Mouse (Mus musculus): ENCODE data around the gene Rasl11b. TPM values are rescaled to one million over a fixed set of nuclear protein-coding genes. Genes with fewer than 3 reads are reported as not detected.

The Rasl11b gene
- total RNA-seq, 2 experiments from 2014 or later: 67.4 to 83.8 TPM

DNA sequence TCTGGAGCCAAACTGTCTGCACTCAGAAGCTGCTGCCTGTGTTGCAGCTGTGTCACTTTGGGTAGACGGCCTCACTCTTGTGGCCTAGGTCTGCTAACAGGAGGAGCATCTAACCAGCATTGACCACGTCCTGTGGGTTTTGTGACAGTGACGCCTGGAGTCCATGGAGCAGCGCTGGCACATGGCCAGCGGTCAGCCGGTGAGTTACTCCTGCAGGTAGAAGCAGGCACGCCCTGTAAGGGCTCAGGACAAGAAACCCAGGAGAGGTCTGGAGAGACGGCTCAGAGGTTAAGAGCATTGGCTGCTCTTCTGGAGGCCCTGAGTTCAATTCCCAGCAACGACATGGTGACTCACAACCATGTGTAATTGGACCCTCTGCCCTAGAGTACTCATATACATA is 10.5 kb upstream of the Rasl11b start:
- no peak for DNase-seq (ENCODE audit: low spot score in 2 of 2)

DNA sequence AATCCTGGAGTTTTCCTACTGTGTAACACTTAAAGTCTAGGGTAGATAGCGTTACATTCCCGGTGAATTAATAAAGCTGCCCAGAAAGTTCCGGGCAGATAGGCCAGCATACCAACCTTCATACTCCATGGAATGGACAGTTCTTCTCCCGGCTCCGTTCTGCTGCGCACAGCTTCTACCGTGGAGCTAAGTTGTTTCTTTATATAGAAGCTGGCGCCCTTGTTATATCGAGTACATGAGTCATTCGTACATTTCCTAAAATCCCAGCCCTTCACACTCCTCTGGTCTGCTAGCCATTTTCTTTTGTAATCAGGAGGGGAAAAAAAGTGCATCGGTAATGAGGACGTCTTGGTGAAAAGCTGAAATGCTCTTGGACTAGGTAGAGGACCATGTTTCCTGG is 7.0 kb upstream of the Rasl11b start:
- DNase-seq (ENCODE audit: low spot score in 2 of 2): no peak

DNA sequence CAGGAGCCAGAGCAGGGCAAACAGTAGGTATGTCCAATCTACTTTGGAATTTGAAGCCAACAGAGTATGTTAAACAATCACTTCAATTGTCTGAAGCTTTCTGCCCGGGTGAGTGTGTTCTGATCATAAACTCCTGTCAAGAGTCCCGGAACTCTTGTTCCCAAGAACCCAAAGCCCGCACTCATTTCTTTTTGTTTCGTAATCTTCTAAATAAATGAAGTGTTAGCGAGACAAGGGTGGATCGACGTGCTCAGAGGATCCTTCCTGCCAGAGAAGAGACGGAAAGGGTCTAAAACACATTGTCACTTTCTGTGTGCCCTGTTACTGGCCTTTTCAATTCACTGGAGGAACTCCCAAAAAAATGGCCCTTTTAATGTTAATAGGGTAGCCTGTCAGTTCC is 6.2 kb upstream of the Rasl11b start:
- DNase-seq (ENCODE audit: low spot score in 2 of 2): no peak

DNA sequence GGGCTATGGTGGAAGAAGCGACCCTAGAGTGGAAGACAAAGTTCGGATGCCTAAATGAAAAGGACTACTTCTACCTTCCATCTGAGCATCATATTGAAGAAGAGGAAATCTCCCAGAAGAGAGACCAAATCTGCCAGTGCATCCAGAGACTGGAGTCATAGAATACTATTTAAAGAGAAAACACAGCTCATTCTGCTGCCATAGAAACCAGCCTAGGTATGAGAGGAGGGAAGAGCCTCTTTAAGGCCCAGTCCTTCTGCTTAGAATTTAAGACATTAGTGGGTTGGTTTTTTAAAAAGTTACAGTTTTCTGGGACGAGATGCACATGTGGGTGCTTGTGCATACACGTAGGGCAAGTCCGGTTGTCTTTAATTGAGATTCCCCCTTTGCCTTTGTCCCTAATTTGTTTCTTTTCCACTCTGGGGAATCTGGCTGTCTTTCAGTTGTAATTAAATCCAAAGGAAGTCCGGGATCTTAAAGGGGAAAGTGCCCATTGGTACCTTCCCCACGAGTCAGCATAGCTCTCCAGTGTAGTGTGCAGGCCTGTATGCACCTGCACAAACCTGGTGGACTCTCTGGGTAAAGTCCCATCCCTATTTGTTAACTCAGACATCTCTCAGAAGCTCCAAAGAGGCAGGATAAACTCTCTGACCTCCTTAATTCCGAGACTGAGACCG is 5.5 kb upstream of the Rasl11b start:
- DNase-seq (ENCODE audit: low spot score in 2 of 2): peak in 1 of 2 experiments; percentile 14

DNA sequence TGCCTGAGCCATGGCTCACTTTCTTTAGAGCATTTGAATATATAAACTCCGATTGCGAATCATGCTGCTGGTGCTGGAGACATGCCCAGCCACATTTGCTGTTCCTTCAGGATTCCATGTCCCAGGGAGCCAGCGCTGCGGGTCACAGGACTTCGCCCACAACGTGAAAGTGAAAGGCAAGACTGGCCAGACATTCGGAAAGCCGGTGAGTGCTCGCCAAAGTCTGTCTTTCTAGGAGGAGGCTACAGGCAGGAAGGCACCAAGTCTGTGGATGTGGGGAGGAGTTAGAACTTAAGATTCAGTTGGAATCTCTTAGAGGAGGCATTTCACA is 5.0 kb upstream of the Rasl11b start:
- peak in 1 of 2 experiments; percentile 23 for DNase-seq (ENCODE audit: low spot score in 2 of 2)

DNA sequence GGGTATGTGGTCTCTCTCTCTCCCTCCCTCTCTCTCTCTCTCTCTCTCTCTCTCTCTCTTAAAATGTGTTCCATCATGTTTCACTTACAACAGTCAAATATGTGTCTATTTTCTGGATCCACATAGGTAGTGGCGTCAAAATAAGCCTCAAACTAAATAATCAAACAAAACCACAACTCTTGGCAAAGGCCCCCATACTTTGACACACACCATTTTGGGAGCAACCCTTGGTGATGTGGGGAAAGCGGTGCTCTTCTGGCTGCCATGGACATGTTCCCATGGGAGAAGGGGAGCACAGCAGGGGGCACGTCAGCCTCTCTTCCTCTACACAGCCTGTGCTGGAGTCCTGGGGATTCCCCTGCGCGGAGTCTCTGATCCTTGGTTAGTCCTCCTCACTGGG is 4.2 kb upstream of the Rasl11b start:
- no peak for DNase-seq (ENCODE audit: low spot score in 2 of 2)

DNA sequence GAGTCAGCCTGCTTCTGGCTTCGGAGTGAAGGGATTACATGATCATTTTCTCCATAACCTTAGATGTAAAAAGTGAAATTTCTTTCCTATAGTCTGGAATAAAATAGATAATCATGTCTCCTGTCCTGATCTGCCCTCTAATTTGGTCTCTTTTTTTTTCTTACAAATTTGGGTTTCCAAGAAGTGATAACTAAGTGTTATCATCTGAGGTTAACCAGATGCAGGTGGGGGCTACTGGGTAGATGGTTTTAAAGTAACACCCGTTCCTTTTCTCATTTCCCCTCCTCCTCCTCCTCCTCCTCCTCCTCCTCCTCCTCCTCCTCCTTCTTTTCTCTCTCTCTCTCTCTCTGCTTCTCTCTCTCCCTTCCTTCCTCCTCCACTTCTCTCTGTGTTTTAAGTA is 2.1 kb upstream of the Rasl11b start:
- DNase-seq (ENCODE audit: low spot score in 2 of 2): no peak

DNA sequence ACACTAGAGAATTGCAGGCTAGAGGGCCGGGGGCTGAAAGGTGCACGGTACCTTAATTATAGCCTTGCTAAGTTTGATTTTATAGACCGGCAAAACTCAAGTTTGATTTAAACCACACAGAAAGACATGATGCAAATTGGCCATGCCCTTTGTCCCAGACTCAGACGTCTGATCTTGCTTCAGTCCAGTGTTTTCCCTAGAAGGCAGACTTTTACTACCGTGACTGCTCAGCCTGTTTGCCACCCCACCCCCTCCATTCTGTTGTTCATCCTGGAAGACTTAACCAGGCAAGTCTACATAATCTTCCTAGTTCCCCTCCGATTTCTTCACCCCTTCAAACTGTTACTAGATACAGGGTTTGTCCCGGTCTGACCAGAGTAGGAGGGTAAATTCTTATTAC is 1.5 kb upstream of the Rasl11b start:
- DNase-seq (ENCODE audit: low spot score in 2 of 2): no peak

DNA sequence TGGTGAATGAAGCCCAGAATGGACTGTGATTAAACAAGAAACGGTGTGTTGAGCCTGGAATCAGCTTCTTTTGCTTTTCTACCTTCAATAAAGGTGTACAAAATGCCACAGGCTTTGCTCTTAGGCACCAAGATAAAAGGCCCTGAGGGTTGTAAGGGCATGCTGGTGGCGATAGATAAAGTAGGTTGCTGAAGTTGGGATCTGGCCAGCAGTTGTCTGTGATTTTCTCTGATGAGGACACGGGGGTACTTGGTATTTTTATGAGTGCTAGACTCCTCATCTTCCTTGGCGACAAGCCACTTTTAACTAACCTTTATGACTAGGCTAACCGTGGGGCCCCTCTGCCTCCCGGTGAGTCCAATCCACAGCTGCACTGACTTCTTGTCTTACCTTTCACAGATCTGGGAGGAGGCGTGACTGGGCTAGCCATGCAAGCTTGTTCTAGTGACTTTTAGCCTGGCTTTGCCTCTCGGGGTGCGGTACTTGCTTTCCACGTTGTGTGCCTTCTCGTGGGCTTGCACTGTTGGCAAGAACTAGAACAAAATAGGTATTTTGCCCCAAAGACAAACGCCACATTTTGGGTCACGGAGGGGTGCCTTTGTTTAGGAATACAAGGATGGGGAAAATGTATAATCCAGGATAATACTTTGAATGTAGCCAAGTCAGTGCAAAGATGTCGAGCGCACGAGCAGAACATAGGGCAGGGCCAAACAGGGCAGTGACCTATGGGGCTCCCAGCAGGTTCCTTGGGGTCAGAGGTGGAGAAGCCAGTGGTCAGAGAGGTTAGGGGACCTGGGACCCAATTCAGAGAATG is 852 bp upstream of the Rasl11b start:
- no peak for DNase-seq (ENCODE audit: low spot score in 2 of 2)

DNA sequence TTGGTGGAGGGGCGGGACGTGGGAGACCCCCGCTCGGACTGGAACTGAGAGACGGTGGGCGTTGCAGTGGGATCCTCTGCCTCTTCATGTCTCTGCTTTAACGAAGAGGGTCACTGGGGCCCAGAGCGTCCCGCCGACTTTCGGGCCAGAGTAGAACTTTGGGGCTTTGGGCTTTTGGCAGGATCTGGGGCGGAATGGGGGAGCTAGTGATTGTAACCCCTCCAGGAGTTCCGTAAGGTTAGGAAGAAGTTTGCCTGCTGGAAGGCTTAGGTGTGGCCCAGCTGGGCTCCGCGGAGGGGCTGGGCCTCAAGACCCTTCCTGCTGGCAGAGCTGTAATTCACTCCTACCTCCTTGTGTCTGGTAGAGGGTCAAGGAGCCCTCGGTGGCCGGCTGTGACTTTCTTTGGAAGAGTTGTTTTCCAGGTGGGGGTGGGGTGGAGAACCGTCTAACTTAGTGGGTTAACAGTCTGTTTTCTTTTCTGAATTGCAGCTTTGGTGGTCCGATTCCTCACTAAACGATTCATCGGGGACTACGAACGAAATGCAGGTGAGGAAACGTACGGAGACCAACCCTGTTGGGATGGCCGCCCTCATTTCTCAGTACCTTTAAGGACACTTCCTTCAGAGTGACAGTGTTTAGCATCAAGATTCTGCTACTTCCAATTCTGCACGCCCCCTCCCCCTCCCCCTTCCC is 674 bp downstream of the Rasl11b start:
- peak in 1 of 2 experiments; percentile 12 for DNase-seq (ENCODE audit: low spot score in 2 of 2)

DNA sequence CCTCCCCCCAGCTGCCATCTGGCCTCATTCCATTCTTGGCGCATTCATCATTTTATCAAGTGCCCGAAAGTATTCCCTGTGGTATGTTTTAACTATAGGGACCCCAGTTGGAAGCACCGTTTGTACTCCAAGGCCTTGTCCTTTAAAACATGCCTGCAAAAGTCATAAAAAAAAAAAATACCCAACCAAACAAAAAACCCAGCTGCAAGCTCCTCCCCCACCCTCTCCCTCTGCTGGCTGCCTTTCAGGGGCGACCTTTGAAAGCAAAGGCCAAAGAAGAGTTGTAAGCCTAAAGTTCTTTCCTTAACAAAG is 1.2 kb downstream of the Rasl11b start:
- DNase-seq (ENCODE audit: low spot score in 2 of 2): no peak

DNA sequence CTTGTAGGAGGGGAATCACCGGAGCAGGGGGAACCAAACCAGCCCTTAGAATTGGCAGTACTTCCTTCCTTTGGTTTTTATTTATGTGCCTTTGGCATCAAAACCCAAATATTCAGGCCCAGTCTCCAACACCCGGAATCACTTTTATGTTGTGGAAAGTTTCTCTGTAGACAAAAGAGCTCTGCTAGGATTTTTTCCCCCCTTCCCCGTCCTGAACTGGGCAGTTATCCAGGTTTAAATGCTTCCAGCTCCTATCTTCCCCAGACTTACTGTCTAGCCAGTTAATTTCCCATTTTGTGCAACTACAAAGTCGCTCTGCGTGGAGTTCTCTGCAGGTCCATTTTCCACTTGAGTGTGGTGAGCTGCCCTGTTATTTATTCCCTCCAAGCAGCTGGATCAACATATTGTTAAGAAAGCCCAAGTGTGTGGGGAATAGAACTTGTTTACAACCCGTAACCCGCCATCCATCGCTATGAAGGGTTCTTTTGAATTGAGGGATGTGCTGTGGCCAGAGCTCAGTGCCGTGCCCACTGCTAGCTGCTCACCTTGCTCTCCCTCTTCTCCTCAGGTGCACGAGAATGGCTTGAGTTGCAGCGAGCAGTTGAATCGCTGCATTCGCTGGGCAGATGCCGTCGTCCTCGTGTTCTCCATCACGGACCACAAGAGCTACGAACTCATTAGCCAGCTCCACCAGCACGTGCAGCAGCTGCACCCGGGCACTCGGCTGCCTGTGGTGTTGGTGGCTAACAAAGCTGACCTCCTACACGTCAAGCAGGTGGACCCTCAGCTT is 2.6 kb downstream of the Rasl11b start:
- peak in 1 of 2 experiments; percentile 30 for DNase-seq (ENCODE audit: low spot score in 2 of 2)

DNA sequence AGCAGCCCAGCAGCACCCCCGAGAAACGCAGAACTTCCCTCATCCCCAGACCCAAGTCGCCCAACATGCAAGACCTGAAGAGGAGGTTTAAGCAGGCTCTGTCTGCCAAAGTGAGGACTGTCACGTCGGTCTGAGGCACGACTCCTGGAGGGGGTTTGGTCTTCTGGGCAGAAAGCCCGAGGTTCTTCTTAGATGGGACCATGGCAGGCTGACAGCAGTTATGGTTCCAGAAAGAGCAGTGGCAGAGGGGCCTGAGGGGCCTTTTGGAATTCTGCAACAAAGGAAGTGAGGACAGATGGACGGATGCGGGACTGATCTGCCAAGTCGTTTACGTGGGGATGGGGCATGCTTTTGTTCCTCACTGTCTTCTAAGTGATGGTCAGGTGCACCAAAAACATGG is 3.4 kb downstream of the Rasl11b start:
- no peak for DNase-seq (ENCODE audit: low spot score in 2 of 2)

DNA sequence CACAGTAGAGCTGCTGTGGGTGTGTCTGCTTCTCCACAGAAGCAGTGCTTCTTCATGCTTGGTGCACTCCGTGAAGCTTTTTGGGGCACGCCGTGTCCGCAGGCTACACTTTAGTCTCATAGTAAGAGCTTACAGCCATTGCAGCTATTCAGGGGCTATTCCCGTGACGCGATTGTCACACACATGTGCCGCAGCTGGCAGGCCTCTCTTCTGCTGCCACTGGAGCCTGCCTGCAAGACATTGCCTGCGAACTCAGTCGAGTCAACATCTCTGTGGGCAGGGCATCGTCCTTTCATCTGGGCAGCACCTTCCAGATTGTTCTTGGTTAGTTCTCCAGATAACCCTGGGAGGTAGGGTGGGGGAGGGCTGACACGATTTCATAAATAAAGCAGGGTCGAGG is 4.7 kb downstream of the Rasl11b start:
- no peak for DNase-seq (ENCODE audit: low spot score in 2 of 2)

DNA sequence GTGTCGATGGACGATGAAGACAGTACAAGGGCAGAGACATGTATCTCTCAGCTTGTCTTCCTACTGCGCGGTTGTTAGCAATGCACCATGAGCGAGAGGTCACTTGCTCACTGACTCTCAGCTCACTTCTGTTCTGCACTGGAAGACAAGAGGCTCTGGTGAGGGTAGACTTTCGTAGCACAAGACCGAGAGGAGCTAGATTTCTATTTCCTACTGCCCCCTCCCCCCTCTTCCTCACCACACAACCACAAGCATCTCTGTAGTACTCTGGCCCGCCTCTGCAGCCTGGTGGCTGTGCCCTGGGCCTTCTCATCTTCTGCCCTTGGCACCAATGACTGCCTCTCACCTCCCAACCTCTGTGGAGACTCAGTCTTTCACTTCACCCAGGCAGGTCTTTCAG is 5.4 kb downstream of the Rasl11b start:
- DNase-seq (ENCODE audit: low spot score in 2 of 2): no peak

DNA sequence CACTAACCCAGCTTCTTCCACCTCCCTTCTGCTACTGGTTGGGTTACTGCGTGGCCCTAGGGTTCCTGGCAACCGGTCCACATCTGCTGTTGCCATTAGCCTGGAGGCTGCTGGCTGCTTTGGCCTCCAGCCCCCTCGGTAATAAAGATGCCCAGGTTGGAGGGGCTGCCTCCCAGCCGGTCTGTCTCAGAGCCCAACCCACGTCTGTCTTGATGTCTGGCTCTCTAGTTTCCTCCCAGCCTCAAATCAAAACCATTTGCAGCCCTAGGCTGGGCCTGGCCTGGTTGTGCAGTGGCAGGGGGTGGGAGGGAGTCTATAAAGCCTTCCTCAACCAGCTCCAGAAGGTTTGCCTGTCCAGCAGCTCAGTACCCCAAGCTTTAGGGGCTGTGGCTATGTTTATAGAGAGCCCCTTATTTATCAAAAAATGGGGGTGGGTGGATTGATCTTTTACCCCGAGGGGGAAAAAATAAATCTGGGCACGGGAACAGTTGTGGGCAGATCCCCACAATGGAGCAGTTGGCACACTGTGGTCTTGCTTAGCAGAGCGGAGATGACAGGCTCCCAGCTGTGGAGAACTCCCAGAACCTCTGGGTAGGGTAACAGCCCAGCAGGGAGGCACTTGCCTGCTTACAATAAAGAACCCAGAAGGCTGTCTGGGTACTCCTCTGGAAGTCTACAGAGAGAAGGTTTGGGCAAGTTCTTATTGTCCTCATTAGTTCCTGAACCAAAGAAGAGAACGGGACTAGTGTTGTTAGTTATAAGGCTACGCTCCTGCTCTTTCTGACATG is 6.7 kb downstream of the Rasl11b start:
- no peak for DNase-seq (ENCODE audit: low spot score in 2 of 2)

DNA sequence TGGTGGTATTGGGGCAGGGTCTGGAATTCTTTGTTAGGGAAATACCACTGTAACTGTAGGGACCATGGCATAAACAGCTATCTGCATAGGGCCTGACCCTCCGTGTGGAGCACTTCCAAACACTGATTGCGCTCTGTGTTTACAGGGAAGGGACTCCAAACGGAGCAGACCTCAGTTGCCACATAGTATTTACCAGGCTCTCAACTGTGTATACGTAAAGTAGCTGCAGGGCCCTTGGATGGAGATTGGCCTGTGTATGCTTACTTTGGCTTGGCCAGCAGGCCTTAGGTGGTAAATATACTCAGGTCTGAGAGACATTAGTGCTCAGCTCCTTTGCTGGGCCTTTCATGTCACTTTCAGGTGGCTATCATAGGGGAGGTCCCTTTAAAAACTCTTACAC is 7.4 kb downstream of the Rasl11b start:
- no peak for DNase-seq (ENCODE audit: low spot score in 2 of 2)

DNA sequence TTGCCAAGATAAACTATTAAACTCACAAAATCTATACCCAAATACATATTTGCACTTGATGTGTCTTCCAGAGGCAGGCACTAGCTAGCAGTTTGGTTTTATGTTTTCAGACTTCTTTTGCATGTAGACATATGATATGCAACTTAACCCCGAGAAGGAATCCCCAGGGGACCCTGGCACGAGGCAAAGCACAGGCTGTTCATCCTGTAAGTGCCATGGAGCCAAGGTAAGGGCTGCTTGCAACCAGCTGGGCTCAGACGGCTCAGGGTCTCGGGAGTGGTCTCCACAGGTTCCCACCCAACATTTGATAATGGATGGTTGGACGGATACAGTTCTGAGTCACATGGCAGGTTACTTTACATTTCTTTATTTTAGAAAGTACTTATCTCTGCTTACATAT is 9.4 kb downstream of the Rasl11b start:
- no peak for DNase-seq (ENCODE audit: low spot score in 2 of 2)

DNA sequence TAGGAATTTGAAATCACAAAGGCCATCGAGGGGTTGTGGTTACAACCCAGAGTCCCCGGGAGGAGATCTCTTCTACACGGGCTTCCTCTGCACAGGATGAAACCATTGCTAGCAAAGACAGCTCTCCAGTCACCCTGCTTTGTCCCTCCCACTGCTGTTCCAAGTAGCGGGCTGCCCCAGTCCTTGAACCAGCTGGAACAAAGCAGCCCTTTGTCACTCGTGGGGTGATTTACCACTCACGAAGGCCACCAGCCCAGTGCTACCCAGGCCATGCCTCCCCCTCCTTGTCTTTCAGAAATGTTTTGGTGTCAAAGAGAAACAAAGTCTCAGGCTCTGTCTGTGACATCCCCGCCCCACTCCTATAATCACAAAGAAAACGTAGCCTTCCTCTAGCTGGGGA is 10.4 kb downstream of the Rasl11b start:
- DNase-seq (ENCODE audit: low spot score in 2 of 2): no peak

DNA sequence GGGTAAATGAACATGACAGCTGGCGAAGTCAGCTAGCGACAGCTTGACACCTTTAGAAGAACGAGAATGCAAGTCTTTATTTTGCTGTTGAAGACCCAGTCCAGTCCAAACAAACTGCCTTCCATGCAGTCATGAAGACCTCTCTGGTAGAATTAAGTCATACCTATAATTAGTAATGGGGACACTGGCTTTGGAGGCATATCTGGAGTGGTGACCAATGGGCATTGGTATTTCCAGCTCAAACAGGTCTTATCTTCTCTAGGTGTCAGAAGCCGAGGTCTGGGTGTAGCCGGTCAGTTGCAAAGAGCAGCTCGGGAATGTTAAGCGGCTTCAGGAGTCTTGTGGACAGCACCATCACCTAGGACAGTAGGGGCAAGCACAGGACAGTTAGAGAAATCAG is 11.0 kb downstream of the Rasl11b start:
- no peak for DNase-seq (ENCODE audit: low spot score in 2 of 2)

DNA sequence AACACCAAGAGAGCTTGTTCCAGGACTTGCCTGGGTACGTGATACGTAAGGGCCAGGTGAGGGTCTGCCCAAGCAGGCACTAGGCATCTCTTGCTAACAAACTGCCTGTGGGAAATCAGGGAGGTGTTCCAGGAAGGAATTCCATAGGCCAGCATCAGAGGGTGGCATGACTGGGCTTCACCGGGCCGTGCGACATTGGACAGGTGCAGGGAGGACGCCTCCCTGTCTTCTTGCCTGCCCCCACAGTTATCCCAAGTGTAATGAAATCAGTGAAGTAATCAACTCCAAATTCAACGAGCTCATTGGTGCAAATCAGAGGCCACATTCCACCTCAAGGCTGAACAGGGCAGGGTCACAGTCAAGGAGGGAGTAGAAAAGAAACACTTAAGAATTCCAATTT is 11.6 kb downstream of the Rasl11b start:
- DNase-seq (ENCODE audit: low spot score in 2 of 2): no peak
